Mouse (Mus musculus) C2C12 (cell line): ENCODE measurements around the gene Cep135. TPM values are rescaled to one million over a fixed set of nuclear protein-coding genes. Genes with fewer than 3 reads are reported as not detected.

Source experiments
- H3K27me3 ChIP-seq: one replicate; pipeline ENCODE4 v1.6.1; 2011; ENCODE audit not compliant: control insufficient read depth, insufficient read depth, insufficient read length
- H3K36me3 ChIP-seq: one replicate; pipeline ENCODE4 v1.6.1; 2011; ENCODE audit not compliant: control insufficient read depth, insufficient read depth
- H3K4me3 ChIP-seq: one replicate; pipeline ENCODE4 v1.5.1; 2011; ENCODE audit warnings: mild to moderate bottlenecking, control low read depth; ENCODE audit not compliant: poor library complexity, insufficient read depth, severe bottlenecking
- H3K79me2 ChIP-seq: one replicate; pipeline ENCODE4 v1.6.1; 2011; ENCODE audit not compliant: control insufficient read depth, insufficient read depth
- H3K79me3 ChIP-seq: one replicate; pipeline ENCODE4 v1.6.1; 2011; ENCODE audit warnings: low read depth, control low read depth
- H3ac ChIP-seq: one replicate; pipeline ENCODE3; 2011; ENCODE audit warnings: low read depth; ENCODE audit not compliant: control insufficient read depth, insufficient read length
- CEBPB ChIP-seq: IDR thresholded peaks from one replicate; pipeline ENCODE4 v1.6.1; 2011; ENCODE audit warnings: low read depth, mild to moderate bottlenecking, control low read depth, moderate library complexity
- CTCF ChIP-seq: IDR thresholded peaks from one replicate; pipeline ENCODE4 v1.5.1; 2011; ENCODE audit not compliant: control insufficient read depth, insufficient read depth, insufficient read length
- FOSL1 ChIP-seq: IDR thresholded peaks from one replicate; pipeline ENCODE4 v1.8.0; 2011; ENCODE audit warnings: mild to moderate bottlenecking, low read length; ENCODE audit not compliant: poor library complexity, insufficient read depth, severe bottlenecking
- MAX ChIP-seq: IDR thresholded peaks from one replicate; pipeline ENCODE4 v1.6.1; 2011; ENCODE audit warnings: mild to moderate bottlenecking, control low read depth
- MYOD1 ChIP-seq: IDR thresholded peaks from one replicate; pipeline ENCODE4 v1.6.1; 2011; ENCODE audit warnings: low read depth; ENCODE audit not compliant: control insufficient read depth, insufficient read length
- MYOG ChIP-seq: IDR thresholded peaks from one replicate; pipeline ENCODE4 v1.6.1; 2011; ENCODE audit not compliant: control insufficient read depth, insufficient read length; ENCODE audit errors: extremely low read depth
- USF1 ChIP-seq: IDR thresholded peaks from one replicate; pipeline ENCODE4 v1.6.1; 2011; ENCODE audit warnings: low read depth, mild to moderate bottlenecking, control low read depth, moderate library complexity
- polyA plus RNA-seq: library from polyadenylated mRNA; unstranded; fragments of >200 nt; fragmentation: generic; extraction: Trizol; gene quantifications from one replicate; pipeline ENCODE4 v1.2.1, GENCODE M21; 2012; ENCODE audit warnings: missing spikeins

Cep135 gene
- polyA plus RNA-seq, 1 experiment = 1.6 TPM

- no peaks in the 10 kb centered on the region for H3K36me3 ChIP-seq
- H3K79me2 ChIP-seq = no peaks in the 10 kb centered on the region
- H3K27me3 ChIP-seq = no peaks in the 10 kb centered on the region
- no peak overlapping the region for H3ac ChIP-seq
- H3K4me3 ChIP-seq = no peak overlapping the region
- no peak for TF ChIP-seq MYOG
- TF ChIP-seq CEBPB = no peak
- no peak for TF ChIP-seq FOSL1
- no peak for TF ChIP-seq USF1
- TF ChIP-seq MYOD1 = no peak
- no peak for TF ChIP-seq MAX
- no peak for TF ChIP-seq CTCF
- H3K79me3 ChIP-seq = no peaks in the 10 kb centered on the region
Observed at GRCm38 (mm10) chr5:76666026-76666756, 77.7 kb downstream of the Cep135 start.

GRCm38 (mm10) chr5:76668118-76668517 is 79.6 kb downstream of the Cep135 start:
- no peaks in the 10 kb centered on the region for H3K79me2 ChIP-seq
- TF ChIP-seq MAX (no peak), CTCF (no peak), USF1 (no peak), CEBPB (no peak), FOSL1 (no peak), MYOD1 (no peak)

DNA sequence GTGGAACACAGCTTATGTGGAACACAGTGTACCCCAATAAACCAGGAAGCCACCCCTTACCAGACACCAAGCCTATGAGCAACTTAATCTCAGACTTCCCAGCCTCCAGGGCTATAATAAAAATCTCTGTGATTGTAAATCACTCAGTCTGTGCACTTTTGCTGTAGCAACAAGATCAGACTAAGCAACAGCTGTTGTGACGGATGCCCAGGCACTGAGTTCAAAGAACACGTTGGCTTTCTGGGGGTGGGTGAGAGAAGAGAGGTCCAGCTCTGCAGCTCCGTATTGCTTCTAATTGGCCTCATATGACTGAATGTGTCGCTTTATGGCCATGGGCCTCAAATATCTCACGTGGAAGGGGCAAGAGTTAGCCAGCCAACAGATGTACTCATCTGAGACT is 80.0 kb downstream of the Cep135 start:
- Histone ChIP-seq H3K79me3 (no peaks in the 10 kb centered on the region), H3K79me2 (no peaks in the 10 kb centered on the region)
- no peak for TF ChIP-seq CTCF
- TF ChIP-seq FOSL1 = no peak
- no peak for TF ChIP-seq CEBPB
- TF ChIP-seq MAX = no peak
- TF ChIP-seq USF1 = no peak
- TF ChIP-seq MYOD1 = no peak
- no peak for TF ChIP-seq MYOG

More at GRCm38 (mm10) chr5:76668118-76668517, 79.6 kb downstream of the Cep135 start:
- Histone ChIP-seq H3K79me3 (no peaks in the 10 kb centered on the region), H3K36me3 (no peaks in the 10 kb centered on the region), H3K27me3 (no peaks in the 10 kb centered on the region), H3ac (no peak overlapping the region), H3K4me3 (no peak overlapping the region)

DNA sequence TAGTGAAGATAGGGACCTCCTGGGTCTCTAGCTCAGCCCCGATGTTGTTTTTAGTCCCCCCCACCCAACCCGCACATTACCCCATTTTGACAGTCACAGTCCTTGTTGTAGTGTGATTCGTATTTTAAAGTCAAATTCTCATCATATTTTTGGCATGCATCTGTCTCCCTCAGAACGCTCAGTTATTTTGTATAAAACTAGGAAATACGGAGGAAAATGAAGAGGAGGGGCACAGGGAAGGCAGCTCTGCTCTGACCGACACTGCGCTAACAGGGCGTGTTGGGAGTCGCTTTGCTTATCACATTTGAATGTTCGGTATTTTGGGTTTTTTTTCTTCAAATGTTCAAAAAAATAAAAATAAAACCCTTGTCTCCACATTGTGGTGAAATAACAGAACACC is 81.7 kb downstream of the Cep135 start:
- no peak for TF ChIP-seq CEBPB
- no peak for TF ChIP-seq MAX
- TF ChIP-seq FOSL1 = no peak
- no peak for TF ChIP-seq MYOG
- no peaks in the 10 kb centered on the region for H3K36me3 ChIP-seq
- H3K27me3 ChIP-seq = no peaks in the 10 kb centered on the region
- no peak overlapping the region for H3ac ChIP-seq
- no peak overlapping the region for H3K4me3 ChIP-seq
- H3K79me2 ChIP-seq = no peaks in the 10 kb centered on the region
- H3K79me3 ChIP-seq = no peaks in the 10 kb centered on the region

More for the DNA sequence above, 80.0 kb downstream of the Cep135 start:
- H3K36me3 ChIP-seq = no peaks in the 10 kb centered on the region
- H3K27me3 ChIP-seq = no peaks in the 10 kb centered on the region
- no peak overlapping the region for H3ac ChIP-seq
- H3K4me3 ChIP-seq = no peak overlapping the region

DNA sequence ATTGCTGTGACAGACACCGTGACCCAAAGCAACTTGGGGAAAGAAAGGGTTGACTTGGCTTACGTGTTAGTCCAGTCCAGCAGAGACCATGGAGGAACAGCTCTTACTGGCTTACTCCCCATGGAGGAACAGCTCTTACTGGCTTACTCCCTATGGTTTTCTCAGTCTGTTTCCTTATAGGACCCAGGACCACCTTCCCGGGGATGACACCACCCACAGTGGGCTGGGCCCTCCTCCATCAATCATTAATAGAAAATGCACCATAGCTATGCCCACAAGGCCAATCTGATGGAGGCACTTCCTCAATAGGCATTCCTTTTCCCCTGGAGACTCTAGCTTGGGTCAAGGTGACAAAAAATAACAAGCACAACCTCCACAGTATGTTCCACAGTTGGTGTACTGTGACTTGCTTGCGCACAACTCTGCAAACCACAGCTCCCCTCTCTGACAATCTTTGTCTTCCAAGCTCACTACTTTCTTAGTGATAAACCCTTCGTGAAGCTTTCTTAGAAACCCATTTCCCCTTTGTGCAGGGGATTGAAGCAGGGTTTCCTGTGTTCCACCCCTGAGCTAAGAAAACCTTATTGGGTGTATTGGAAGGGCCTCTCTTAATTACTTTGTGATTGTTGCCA is 85.6 kb downstream of the Cep135 start:
- no peak overlapping the region for H3K4me3 ChIP-seq
- no peaks in the 10 kb centered on the region for H3K36me3 ChIP-seq
- no peaks in the 10 kb centered on the region for H3K27me3 ChIP-seq
- H3K79me2 ChIP-seq = no peaks in the 10 kb centered on the region
- TF ChIP-seq CTCF (no peak), USF1 (no peak), CEBPB (no peak), MYOG (no peak), MYOD1 (no peak), FOSL1 (no peak), MAX (no peak)
- H3K79me3 ChIP-seq = no peaks in the 10 kb centered on the region
- H3ac ChIP-seq = no peak overlapping the region

DNA sequence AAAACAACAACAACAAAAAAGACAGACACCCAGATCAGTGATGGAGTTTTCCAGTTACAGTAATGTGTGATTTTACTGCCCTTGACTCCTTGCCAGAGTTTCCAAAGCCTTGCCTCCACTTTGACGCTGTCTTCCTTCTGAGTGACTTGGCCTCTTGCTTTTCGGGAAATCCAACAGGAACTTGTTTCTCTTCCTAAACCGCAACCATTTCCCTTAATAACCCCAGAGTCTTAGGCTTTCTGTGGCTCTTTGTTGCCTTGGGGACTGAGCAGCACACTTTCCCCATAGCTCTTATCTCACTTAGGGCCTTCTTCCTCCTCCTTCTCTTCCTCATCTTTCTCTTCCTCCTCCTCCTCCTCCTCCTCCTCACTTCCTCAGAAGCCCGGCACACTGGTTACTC is 86.9 kb downstream of the Cep135 start:
- no peaks in the 10 kb centered on the region for H3K27me3 ChIP-seq
- no peaks in the 10 kb centered on the region for H3K79me3 ChIP-seq
- no peak overlapping the region for H3ac ChIP-seq
- no peaks in the 10 kb centered on the region for H3K79me2 ChIP-seq
- no peak for TF ChIP-seq CTCF
- TF ChIP-seq FOSL1 = no peak
- TF ChIP-seq CEBPB = no peak
- TF ChIP-seq MYOG = no peak
- TF ChIP-seq MYOD1 = no peak
- no peak for TF ChIP-seq MAX
- no peak for TF ChIP-seq USF1
- H3K36me3 ChIP-seq = no peaks in the 10 kb centered on the region
- H3K4me3 ChIP-seq = no peak overlapping the region
